22 mouse cellular contexts compared by ENCODE assay signal in the genomic region with DNA sequence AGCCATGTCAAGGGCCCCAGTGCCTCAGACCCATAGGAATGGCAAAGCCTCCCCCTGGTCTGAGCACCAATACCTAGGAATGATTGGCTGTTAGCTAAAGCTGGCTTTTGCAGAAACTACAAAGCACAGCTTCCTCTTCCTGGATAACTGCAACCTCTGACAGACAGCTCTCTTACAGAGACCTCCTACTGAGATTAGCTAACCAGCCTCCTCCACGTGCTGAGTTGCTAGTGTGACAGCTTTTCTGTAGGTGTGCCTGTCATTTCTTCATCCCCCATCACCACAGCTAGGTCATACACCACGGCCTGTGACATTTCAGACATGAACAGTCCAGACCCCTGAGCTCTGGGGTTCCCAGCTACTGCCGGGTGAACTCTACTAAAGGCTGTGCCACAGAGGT.
DNase-seq lines count a peak whose midpoint lies in the region; ATAC-seq and TF ChIP-seq lines count a peak whose summit lies in the region.
"Had no signal": no experiment of that assay in that cellular context is flagged by ENCODE, and none has a peak within 500 bp of the region (broad histone marks: within the 10 kb centered on the region; RNA-seq: fewer than 3 reads in every experiment).

No protein-coding gene starts in this region.

- no peaks in the 10 kb centered on the region for H3K4me1 ChIP-seq in hindbrain, embryonic 13.5 days (replicated peaks)
- H3K4me1 ChIP-seq: embryonic facial prominence, embryonic 12.5 days; forebrain, embryonic 15.5 days; heart, embryonic 12.5 days; hindbrain, embryonic 10.5 days; hindbrain, embryonic 15.5 days had no signal

- H3K4me3 ChIP-seq in layer of hippocampus, adult 2 months = no peak overlapping the region
- H3K4me3 ChIP-seq in hindbrain, embryonic 13.5 days = no peak overlapping the region
- H3K4me3 ChIP-seq: embryonic facial prominence, embryonic 12.5 days; forebrain, embryonic 15.5 days; heart, embryonic 12.5 days; hindbrain, embryonic 10.5 days; hindbrain, embryonic 15.5 days had no signal

- WGBS in hindbrain, embryonic 13.5 days = 49% methylated on average over 3 of the region's 3 CpGs

- TF ChIP-seq CTCF in layer of hippocampus, adult 2 months (conservative IDR thresholded peaks at IDR 0.05) = no peak

- H3K27me3 ChIP-seq in hindbrain, embryonic 13.5 days = no peaks in the 10 kb centered on the region
- H3K27me3 ChIP-seq: embryonic facial prominence, embryonic 12.5 days; forebrain, embryonic 15.5 days; heart, embryonic 12.5 days; hindbrain, embryonic 15.5 days had no signal

- H3K4me2 ChIP-seq in hindbrain, embryonic 13.5 days = no peak overlapping the region
- H3K4me2 ChIP-seq: embryonic facial prominence, embryonic 12.5 days; forebrain, embryonic 15.5 days; heart, embryonic 12.5 days; hindbrain, embryonic 15.5 days had no signal

- no peak for DNase-seq in frontal cortex, postnatal 25 days (ENCODE audit: low spot score in 2 of 2)
- DNase-seq in layer of hippocampus, adult 2 months (ENCODE audit: low spot score in 2 of 2) = peak in 1 of 2 experiments; percentile 23
- DNase-seq in layer of hippocampus, postnatal 25 days (ENCODE audit: extremely low spot score in 1 of 2, low spot score in 1 of 2) = no peak
- peak; percentile 34 for DNase-seq in right cerebral cortex, adult 18-20 months
- DNase-seq in right cerebral cortex, postnatal 4 days = no peak
- DNase-seq in kidney, postnatal 4 days = no peak
- DNase-seq: adrenal gland, adult 8-10 months; adrenal gland, postnatal 36 days; B cell, adult 2 months; cerebellum, adult 11 months; cerebellum, adult 8-10 months; cerebellum, postnatal 14 days; gastrocnemius, postnatal 14 days had no signal

- 0 out of 2 replicates have a peak, but pooled peaks have one; percentile 59 for ATAC-seq in frontal cortex, adult (ENCODE audit: low TSS enrichment)
- no peak for ATAC-seq in hindbrain, embryonic 13.5 days (ENCODE audit: low FRiP score)
- ATAC-seq: CD4-positive, CD25-positive, alpha-beta regulatory T cell, adult 4 months; forebrain, embryonic 15.5 days had no signal

- H3K27ac ChIP-seq in layer of hippocampus, adult 2 months = 0 out of 2 replicates have a peak overlapping the region, but pooled peaks have one; percentile 25
- no peak overlapping the region for H3K27ac ChIP-seq in hindbrain, embryonic 13.5 days
- H3K27ac ChIP-seq: embryonic facial prominence, embryonic 12.5 days; forebrain, embryonic 15.5 days; hindbrain, embryonic 10.5 days; hindbrain, embryonic 15.5 days had no signal

- no peak overlapping the region for H3K9ac ChIP-seq in hindbrain, embryonic 13.5 days
- H3K9ac ChIP-seq: embryonic facial prominence, embryonic 12.5 days; forebrain, embryonic 15.5 days; heart, embryonic 12.5 days; hindbrain, embryonic 15.5 days had no signal

- H3K36me3 ChIP-seq in hindbrain, embryonic 13.5 days = no peaks in the 10 kb centered on the region
- H3K36me3 ChIP-seq: embryonic facial prominence, embryonic 12.5 days; forebrain, embryonic 15.5 days; G1E; heart, embryonic 12.5 days; hindbrain, embryonic 10.5 days; hindbrain, embryonic 15.5 days had no signal

- H3K9me3 ChIP-seq in hindbrain, embryonic 13.5 days = no peaks in the 10 kb centered on the region
- H3K9me3 ChIP-seq: embryonic facial prominence, embryonic 12.5 days; forebrain, embryonic 15.5 days; G1E; heart, embryonic 12.5 days; hindbrain, embryonic 10.5 days; hindbrain, embryonic 15.5 days had no signal
